Mouse (Mus musculus) myocyte (in vitro differentiated cells): ENCODE results near the gene Selenop.
A peak's percentile ranks its signal among the peaks of the same experiment; 100 is the strongest.

Experiments used
- CEBPB ChIP-seq: IDR thresholded peaks from 2 replicates; pipeline ENCODE4 v1.6.1; 2011; ENCODE audit warnings: mild to moderate bottlenecking, moderate library complexity; ENCODE audit not compliant: poor library complexity, insufficient read depth, severe bottlenecking
- E2F4 ChIP-seq: IDR thresholded peaks from one replicate; pipeline ENCODE4 v1.6.1; 2011; ENCODE audit warnings: mild to moderate bottlenecking, control low read depth, moderate library complexity; ENCODE audit not compliant: insufficient read depth
- MAX ChIP-seq: IDR thresholded peaks from one replicate; pipeline ENCODE4 v1.6.1; 2011; ENCODE audit warnings: low read depth, mild to moderate bottlenecking, control low read depth
- MYOD1 ChIP-seq, 3 experiments: IDR thresholded peaks; one replicate each; pipeline ENCODE4 v1.6.1; 2011; ENCODE audit warnings: control low read depth in 2 of 3, low read depth in 2 of 3, mild to moderate bottlenecking in 2 of 3, moderate library complexity in 1 of 3; ENCODE audit not compliant: insufficient read length in 2 of 3, control insufficient read depth in 1 of 3
- MYOG ChIP-seq, 3 experiments: IDR thresholded peaks; one replicate each; pipeline ENCODE4 v1.6.1; 2011; ENCODE audit warnings: control low read depth in 2 of 3, low read depth in 2 of 3, mild to moderate bottlenecking in 2 of 3; ENCODE audit not compliant: insufficient read length in 2 of 3, control insufficient read depth in 1 of 3, insufficient read depth in 1 of 3
- POLR2A ChIP-seq: IDR thresholded peaks from one replicate; pipeline ENCODE4 v1.6.1; 2011; ENCODE audit warnings: low read depth, mild to moderate bottlenecking, control low read depth, moderate library complexity; ENCODE audit not compliant: insufficient read length
- POLR2AphosphoS2 ChIP-seq: IDR thresholded peaks from one replicate; pipeline ENCODE4 v1.6.1; 2011; ENCODE audit warnings: low read depth, control low read depth; ENCODE audit not compliant: insufficient read length
- REST ChIP-seq: IDR thresholded peaks from one replicate; pipeline ENCODE4 v1.6.1; 2011; ENCODE audit warnings: mild to moderate bottlenecking, control low read depth, moderate library complexity; ENCODE audit not compliant: insufficient read depth, insufficient read length
- SRF ChIP-seq: IDR thresholded peaks from one replicate; pipeline ENCODE4 v1.6.1; 2011; ENCODE audit warnings: low read depth; ENCODE audit not compliant: control insufficient read depth, insufficient read length
- TCF12 ChIP-seq: IDR thresholded peaks from one replicate; pipeline ENCODE4 v1.6.1; 2011; ENCODE audit warnings: mild to moderate bottlenecking, control low read depth; ENCODE audit not compliant: poor library complexity, insufficient read depth, severe bottlenecking
- TCF3 ChIP-seq: IDR thresholded peaks from one replicate; pipeline ENCODE4 v1.6.1; 2011; ENCODE audit warnings: low read depth, control low read depth; ENCODE audit not compliant: insufficient read length
- USF1 ChIP-seq: IDR thresholded peaks from one replicate; pipeline ENCODE4 v1.6.1; 2011; ENCODE audit warnings: low read depth, mild to moderate bottlenecking, control low read depth, moderate library complexity

DNA sequence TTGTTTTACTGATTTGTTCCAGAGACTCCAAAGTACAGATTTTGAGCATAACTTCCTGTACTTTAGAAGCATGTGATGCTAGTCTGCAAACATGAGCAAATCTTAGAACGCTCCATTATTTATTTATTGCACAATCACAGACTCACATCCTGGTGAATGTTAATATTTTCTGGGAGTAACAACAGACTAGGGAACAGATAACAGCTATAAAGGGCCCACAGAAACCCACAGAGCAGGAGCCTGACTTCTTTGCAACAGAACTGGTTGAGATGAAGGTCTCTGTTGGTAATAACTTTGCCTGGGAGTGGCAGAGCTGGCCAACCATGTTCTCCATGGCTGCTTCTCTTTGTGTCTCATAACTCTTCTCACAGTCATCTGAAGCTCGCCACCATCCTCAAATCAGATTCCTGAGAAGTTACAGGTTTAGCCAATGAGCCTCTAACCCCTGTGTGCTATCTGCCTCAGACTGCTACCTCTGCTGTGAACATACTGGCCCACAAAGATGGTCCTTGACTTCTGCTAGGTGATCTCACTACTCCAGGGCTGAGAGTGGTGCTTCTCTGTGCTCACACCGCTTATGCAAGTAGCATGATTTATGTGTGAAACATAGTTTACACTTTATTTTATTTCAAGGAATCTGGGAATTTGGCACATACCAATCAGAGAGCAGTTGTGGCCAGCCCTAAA lies 17.2 kb upstream of the Selenop start:
- TF ChIP-seq MYOD1 (IDR thresholded peaks at IDR 0.05; ENCODE audit: control insufficient read depth in 1 of 3, insufficient read length in 2 of 3, low read depth in 2 of 3) (no peak), POLR2A (no peak), MAX (no peak), E2F4 (no peak), CEBPB (peak; percentile 36; the same call in 1 of the 2 replicates), TCF12 (no peak), POLR2AphosphoS2 (no peak), USF1 (no peak), MYOG (IDR thresholded peaks at IDR 0.05; ENCODE audit: control insufficient read depth in 1 of 3, insufficient read depth in 1 of 3, insufficient read length in 2 of 3, low read depth in 2 of 3) (no peak), SRF (no peak), REST (no peak), TCF3 (no peak)
